Mouse (Mus musculus): Measurements from ENCODE around the gene Dnase1l2.

GRCm38 (mm10) chr17:24440377-24440776, 2.5 kb downstream of the Dnase1l2 start:
- TF ChIP-seq CTCF (IDR thresholded peaks at IDR 0.05; ENCODE audit: extremely low read depth, insufficient read depth, low read length) (no peak), POLR2A (IDR thresholded peaks at IDR 0.05; ENCODE audit: extremely low read depth, insufficient read depth, low read length) (no peak)
